Mouse (Mus musculus) forelimb bud, embryonic 11.5 days (tissue): Measurements from ENCODE around the gene Prkn.
A peak's percentile ranks its signal among the peaks of the same experiment; 100 is the strongest.
"Not testable (repeated sequence)": the region's sequence is repeated elsewhere in the genome, so short reads cannot be mapped to it uniquely, and the experiment has no call there.

ENCODE experiments used
- DNase-seq: peaks from one replicate; pipeline ENCODE4 v3.0.0-alpha.2; 2012; ENCODE audit warnings: low read depth, low spot score

Prkn gene

DNA sequence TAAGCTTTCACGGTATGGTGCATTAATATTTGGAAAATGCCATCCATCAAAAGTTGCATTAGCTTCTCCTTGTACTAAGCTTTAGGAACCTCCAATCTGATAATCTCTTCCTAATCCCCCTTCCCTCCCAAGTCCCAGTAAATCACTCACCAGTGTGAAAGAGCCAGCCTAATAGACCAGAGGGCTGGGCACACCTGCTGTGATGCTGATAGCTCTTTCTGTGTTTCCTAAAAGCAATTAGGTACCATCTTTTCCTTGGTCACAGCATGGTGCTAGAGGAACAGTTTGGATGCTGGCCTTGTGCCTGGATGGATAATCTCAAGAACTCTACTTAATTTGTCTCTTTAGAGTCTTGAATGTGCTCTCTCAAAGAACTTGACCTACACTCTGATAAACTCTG lies 287.0 kb downstream of the Prkn start:
- DNase-seq = no peak

- DNase-seq = no peak
Observed at GRCm38 (mm10) chr17:11130919-11131318, 290.7 kb downstream of the Prkn start.

DNA sequence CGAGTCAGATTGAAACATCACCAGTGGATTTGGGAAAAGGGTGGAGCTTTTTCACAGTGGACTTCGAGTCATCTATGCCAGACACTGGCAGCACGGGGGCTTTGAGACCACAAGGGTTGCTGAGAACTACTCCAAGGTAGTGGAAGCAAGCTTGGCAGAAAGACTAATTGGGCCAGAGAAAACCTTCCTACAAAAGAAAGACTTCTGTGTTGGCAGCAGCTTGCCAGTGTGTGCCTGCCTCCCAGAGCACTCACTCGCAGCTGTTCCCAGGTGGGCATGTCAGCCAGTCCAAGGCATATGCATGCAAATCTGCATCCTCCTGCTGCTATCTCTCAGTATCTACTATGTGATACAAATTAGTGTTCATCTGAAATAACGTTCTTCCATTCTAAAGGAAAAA lies 302.1 kb downstream of the Prkn start:
- DNase-seq = no peak

- DNase-seq = no peak
Observed at GRCm38 (mm10) chr17:11156119-11156518, 315.9 kb downstream of the Prkn start.

- no peak for DNase-seq
Observed at GRCm38 (mm10) chr17:11157536-11157935, 317.4 kb downstream of the Prkn start.

DNA sequence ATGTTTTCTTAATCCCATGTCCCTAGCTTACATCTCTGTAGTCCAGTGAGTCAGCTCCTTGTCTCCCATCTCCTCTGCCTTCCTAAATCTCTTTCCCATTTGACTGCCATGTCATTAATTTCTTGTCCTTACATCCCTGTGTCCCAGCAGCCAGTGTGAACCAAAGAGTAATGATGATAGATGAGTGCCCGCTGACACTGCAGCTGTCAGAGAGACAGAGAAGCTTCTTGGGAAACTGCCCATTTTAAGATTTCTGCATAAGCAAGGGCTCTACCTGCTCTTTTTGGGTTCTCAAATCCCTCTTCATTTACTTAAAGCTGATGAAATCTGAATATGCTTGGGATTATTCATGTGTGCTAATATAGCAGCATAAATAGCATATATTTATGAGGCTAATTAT lies 321.3 kb downstream of the Prkn start:
- no peak for DNase-seq

GRCm38 (mm10) chr17:11162770-11163169 lies 322.6 kb downstream of the Prkn start:
- no peak for DNase-seq

DNA sequence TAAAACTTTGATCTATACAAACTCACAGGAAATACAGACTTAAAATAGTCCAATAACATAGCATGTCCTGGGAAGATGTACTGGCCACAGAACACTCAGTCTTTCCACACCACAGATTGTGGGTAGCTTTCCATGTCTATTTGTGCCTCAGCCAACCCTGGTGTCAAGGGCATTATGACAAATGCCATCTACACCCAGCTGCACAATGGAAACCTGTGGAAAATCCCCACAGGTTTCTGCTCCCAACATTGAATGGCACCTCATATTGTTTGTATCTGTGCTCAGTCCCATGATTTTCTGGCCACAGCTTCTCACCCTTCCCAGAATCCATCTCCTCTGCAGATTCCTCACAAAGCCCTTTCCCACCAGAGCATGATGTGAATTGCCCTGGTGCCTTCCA lies 347.2 kb downstream of the Prkn start:
- DNase-seq = no peak

DNA sequence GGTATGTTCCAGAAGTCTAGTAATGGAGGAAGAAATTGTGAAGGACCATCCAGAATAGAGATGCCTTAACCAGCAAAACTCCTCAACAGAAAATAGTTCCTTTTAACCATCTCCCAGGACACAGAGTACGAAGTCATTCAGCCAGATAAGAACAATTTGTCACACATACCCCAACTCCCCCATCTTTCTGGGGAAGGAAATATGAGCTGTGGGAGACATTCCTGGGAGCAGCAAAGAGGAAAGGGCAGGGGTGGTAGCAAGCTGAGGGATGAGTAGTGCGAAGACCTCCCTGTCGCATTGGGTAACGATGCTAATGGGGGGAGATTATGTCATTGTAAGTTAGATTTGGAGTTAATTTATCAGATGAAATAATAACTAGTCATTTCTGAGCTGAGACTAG lies 348.3 kb downstream of the Prkn start:
- no peak for DNase-seq

DNA sequence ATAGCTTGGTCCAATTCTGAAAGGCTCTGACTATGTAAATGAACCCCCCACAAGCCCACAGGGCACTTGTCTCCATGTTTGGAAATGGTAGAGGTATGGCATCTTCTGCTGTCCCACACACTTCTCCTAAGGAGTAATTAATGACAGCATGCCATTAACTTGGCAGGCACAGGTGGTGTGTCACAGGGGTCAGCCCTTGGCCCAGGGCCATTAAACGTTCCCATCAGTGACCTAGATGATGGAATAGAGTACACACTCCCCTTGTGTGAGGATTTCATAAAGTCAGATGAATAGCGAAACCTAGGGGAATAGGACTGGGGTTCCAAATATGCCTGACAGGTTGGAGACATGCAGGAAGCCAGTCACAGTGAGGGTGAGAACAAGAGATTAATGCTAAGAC lies 350.1 kb downstream of the Prkn start:
- no peak for DNase-seq

GRCm38 (mm10) chr17:11198134-11198533 lies 357.9 kb downstream of the Prkn start:
- DNase-seq = no peak

- not testable (repeated sequence) for DNase-seq
Observed at GRCm38 (mm10) chr17:11209063-11209462, 368.9 kb downstream of the Prkn start.

GRCm38 (mm10) chr17:11211006-11211405 lies 370.8 kb downstream of the Prkn start:
- DNase-seq = no peak

- no peak for DNase-seq
Observed at GRCm38 (mm10) chr17:11211591-11211990, 371.4 kb downstream of the Prkn start.

DNA sequence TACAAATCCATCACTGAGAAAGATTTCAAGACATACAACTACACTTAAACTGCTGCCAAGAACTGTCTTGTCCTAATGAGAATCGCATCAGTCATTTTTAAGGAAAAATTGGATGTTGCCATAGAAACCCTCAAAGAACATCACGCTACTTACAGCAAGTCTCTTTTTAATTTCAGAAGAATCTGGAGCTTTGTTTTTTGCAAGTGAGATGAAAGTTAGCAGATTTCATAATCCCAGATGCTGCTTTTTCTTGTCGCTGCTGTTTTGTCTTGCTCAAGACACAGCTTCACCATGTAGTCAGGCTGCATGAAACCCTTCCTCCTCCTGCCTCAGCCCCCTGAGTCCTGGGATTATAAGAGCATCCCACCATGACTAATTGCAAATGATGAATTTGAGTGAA lies 373.5 kb downstream of the Prkn start:
- DNase-seq = no peak

GRCm38 (mm10) chr17:11229011-11229410 lies 388.8 kb downstream of the Prkn start:
- DNase-seq = no peak

- DNase-seq = no peak
Observed at GRCm38 (mm10) chr17:11229426-11229825, 389.2 kb downstream of the Prkn start.

GRCm38 (mm10) chr17:11230604-11231395 lies 390.6 kb downstream of the Prkn start:
- peak; percentile 19 for DNase-seq

DNA sequence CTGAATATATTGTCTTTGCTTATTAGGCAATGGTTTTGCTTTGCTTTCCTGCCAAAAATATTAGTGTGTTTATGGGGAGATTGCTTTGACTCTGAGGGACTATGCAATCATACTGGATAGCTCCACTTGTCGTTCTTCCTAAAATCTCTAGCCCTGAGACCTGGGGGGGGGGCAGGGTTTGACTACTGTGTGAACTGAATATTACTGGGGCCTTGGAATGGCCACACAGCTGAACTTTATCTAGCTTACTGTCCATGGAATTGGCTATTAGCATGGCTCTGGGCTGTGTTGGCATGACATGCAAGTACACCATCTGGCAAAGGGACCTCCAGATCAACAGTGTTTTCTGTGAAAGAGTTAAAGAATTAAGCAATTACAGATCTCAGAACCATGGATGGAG lies 395.1 kb downstream of the Prkn start:
- DNase-seq = no peak

GRCm38 (mm10) chr17:11245040-11245439 lies 404.9 kb downstream of the Prkn start:
- no peak for DNase-seq

- DNase-seq = peak; percentile 51
Observed at GRCm38 (mm10) chr17:11249216-11249615, 409.0 kb downstream of the Prkn start.

GRCm38 (mm10) chr17:11260663-11261062 lies 420.5 kb downstream of the Prkn start:
- no peak for DNase-seq

DNA sequence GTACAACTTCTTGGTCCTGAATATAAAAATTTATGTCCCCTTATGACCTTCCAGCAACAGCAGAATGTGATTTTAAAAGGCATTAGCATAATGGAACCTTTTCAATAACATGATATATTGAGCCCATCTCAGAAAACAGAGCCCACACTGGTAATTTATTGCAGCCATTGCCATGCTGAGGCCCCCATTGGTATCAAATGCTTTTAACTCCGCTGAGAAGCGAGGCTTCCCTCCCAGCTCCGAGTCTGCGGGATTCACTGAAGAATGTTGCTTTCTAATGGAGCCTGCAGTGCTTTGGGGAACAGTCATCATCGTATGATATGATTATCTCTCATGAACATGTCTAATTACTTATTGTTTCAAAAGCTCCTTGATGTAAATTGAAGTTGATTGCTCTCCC lies 421.5 kb downstream of the Prkn start:
- DNase-seq = no peak

DNA sequence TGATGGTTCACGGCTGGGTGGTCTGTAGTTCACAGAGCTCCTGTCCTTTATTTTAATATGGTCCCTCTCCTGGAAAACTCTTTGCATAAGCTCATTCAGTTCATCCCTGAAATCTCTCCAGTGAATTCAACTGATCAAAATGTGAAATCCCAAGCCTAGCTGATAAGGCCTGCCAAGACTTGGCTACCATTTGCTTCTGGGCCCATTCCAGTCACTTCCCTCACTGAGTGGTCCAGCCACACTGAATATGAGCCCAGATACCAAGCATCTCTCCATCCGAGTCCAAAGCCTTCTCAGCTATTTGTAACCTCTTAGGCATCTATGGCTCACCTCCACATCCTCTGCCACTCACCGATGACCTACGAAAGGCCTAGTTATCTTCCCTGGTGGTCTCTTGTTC lies 427.8 kb downstream of the Prkn start:
- no peak for DNase-seq
